Mouse (Mus musculus) embryonic facial prominence, embryonic 11.5 days (tissue): Measurements from ENCODE around the gene Arl16. TPM values are rescaled to one million over a fixed set of nuclear protein-coding genes. Genes with fewer than 3 reads are reported as not detected.

ENCODE experiments used
- ATAC-seq: fragments of 200-750 bp; cut with Nextera tagmentation; replicated peaks from 2 replicates; pipeline ENCODE4 v1.8.0; 2017; ENCODE audit warnings: low read depth; ENCODE audit not compliant: insufficient number of reproducible peaks, low FRiP score, low TSS enrichment
- DNase-seq: peaks from one replicate; pipeline ENCODE4 v3.0.0-alpha.2; 2015; ENCODE audit warnings: low spot score
- H3K27ac ChIP-seq: fragments of 300-500 bp; sonication (generic); replicated peaks from 2 replicates; pipeline ENCODE4 v1.5.1; 2014; ENCODE audit warnings: mild to moderate bottlenecking, low read depth, low read length, control low read depth
- H3K27me3 ChIP-seq: fragments of 300-500 bp; sonication (generic); 2 replicates; pipeline ENCODE4 v1.6.1; 2014; ENCODE audit warnings: mild to moderate bottlenecking, low read length, moderate library complexity, mixed read lengths; ENCODE audit not compliant: control insufficient read depth, insufficient read depth
- H3K36me3 ChIP-seq: fragments of 300-500 bp; sonication (generic); replicated peaks from 2 replicates; pipeline ENCODE4 v1.6.1; 2014; ENCODE audit warnings: low read depth, mild to moderate bottlenecking, low read length, moderate library complexity, mixed read lengths; ENCODE audit not compliant: control insufficient read depth, insufficient read depth
- H3K4me1 ChIP-seq: fragments of 300-500 bp; sonication (generic); 2 replicates; pipeline ENCODE4 v1.6.1; 2014; ENCODE audit warnings: low read length, mixed read lengths; ENCODE audit not compliant: control insufficient read depth, insufficient read depth
- H3K4me2 ChIP-seq: fragments of 300-500 bp; sonication (generic); 2 replicates; pipeline ENCODE4 v1.6.1; 2014; ENCODE audit warnings: low read depth, mild to moderate bottlenecking, control low read depth, low read length, moderate library complexity
- H3K4me3 ChIP-seq: fragments of 300-500 bp; sonication (generic); 2 replicates; pipeline ENCODE4 v1.5.1; 2014; ENCODE audit warnings: low read depth, low read length, control low read depth
- H3K9ac ChIP-seq: fragments of 300-500 bp; sonication (generic); replicated peaks from 2 replicates; pipeline ENCODE4 v1.6.1; 2014; ENCODE audit warnings: mild to moderate bottlenecking, control low read depth, low read length
- H3K9me3 ChIP-seq: fragments of 300-500 bp; sonication (generic); replicated peaks from 2 replicates; pipeline ENCODE4 v1.6.1; 2016; ENCODE audit warnings: mild to moderate bottlenecking, low read length, inconsistent platforms, mixed read lengths; ENCODE audit not compliant: control insufficient read depth
- WGBS: fragments of 180-500 bp; shearing (Covaris S2); extraction: QIAGEN DNeasy Blood & Tissue Kit; methylation state at CpG from one replicate; pipeline ENCODE4 v1.1.7; 2014; 5-methylcytosine and 5-hydroxymethylcytosine counted together
- polyA plus RNA-seq: library from polyadenylated mRNA; unstranded; fragments of >200 nt; fragmentation: Nextera tagmentation; extraction: Ambion mirVana; gene quantifications from 2 replicates; pipeline ENCODE4 v1.2.1, GENCODE M21; 2014

Arl16 gene
- polyA plus RNA-seq, 1 experiment from 2014 or later = 52.3 TPM

GRCm38 (mm10) chr11:120508290-120508870 is 41.0 kb upstream of the Arl16 start:
- no peaks in the 10 kb centered on the region for H3K36me3 ChIP-seq
- no peak overlapping the region for H3K27ac ChIP-seq
- 89% methylated on average over 9 of the region's 9 CpGs for WGBS
- H3K9me3 ChIP-seq = no peaks in the 10 kb centered on the region
- no peak overlapping the region for H3K9ac ChIP-seq
- H3K4me1 ChIP-seq = no peaks in the 10 kb centered on the region; the same call in 1 of the 2 replicates
- no peaks in the 10 kb centered on the region for H3K27me3 ChIP-seq
- DNase-seq = no peak
- no peak for ATAC-seq
- H3K4me2 ChIP-seq = no peak overlapping the region
- H3K4me3 ChIP-seq = no peak overlapping the region

GRCm38 (mm10) chr11:120507611-120508289 is 40.3 kb upstream of the Arl16 start:
- ATAC-seq (no peak), DNase-seq (no peak)
- H3K4me3 ChIP-seq = no peak overlapping the region
- H3K4me1 ChIP-seq = no peaks in the 10 kb centered on the region; the same call in 1 of the 2 replicates
- no peaks in the 10 kb centered on the region for H3K27me3 ChIP-seq
- H3K9me3 ChIP-seq = no peaks in the 10 kb centered on the region
- no peak overlapping the region for H3K4me2 ChIP-seq
- H3K36me3 ChIP-seq = no peaks in the 10 kb centered on the region
- H3K9ac ChIP-seq = no peak overlapping the region
- 78% methylated on average over 13 of the region's 13 CpGs for WGBS
- no peak overlapping the region for H3K27ac ChIP-seq

DNA sequence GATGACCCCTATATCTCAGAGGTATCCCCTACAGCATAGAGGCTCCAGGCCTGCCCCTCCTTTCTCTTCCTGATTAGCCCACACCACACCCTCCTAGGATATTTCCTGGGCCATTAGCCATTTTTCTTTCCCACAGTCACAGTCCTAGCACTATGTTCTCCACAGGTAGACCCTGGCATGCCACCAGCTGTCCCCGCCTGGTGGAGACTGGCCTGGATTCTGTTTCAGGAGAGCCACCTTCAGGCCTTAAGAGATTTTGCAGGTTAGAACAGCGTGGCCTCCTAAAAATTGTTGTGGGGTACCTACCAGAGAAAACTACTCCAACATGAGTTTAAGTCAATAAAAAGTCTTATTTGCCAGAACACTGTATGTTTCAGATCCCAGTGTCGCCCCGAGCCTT is 39.5 kb upstream of the Arl16 start:
- no peak overlapping the region for H3K27ac ChIP-seq
- no peak overlapping the region for H3K9ac ChIP-seq
- H3K4me1 ChIP-seq = no peaks in the 10 kb centered on the region; the same call in 1 of the 2 replicates
- no peak for DNase-seq
- no peak overlapping the region for H3K4me3 ChIP-seq
- WGBS = 65% methylated on average over 4 of the region's 4 CpGs
- no peak for ATAC-seq
- H3K27me3 ChIP-seq = no peaks in the 10 kb centered on the region
- no peaks in the 10 kb centered on the region for H3K36me3 ChIP-seq
- no peaks in the 10 kb centered on the region for H3K9me3 ChIP-seq
- no peak overlapping the region for H3K4me2 ChIP-seq

DNA sequence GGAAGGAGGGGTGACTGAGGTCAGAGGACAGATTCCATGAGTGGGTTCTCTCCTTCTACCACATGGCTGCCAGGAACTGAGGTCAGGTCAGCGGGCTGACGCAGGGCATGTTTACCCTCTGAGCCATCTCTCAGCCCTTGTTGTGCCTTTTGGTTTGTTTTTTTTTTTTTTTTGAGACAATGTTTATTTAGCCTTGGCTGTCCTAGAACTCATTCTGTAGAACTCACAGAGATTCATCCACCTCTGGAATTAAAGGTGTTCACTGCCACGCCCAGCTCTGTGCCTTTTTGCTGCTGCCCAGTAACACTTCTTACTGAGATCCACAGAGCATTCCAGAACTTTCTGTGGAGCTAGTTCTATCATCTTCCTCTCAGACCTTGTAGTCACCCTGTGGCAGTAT is 38.3 kb upstream of the Arl16 start:
- 72% methylated on average over 3 of the region's 3 CpGs for WGBS
- no peaks in the 10 kb centered on the region for H3K27me3 ChIP-seq
- ATAC-seq (no peak), DNase-seq (no peak)
- H3K4me2 ChIP-seq = no peak overlapping the region
- no peak overlapping the region for H3K4me3 ChIP-seq
- no peaks in the 10 kb centered on the region for H3K36me3 ChIP-seq
- no peak overlapping the region for H3K9ac ChIP-seq
- H3K27ac ChIP-seq = no peak overlapping the region
- H3K9me3 ChIP-seq = no peaks in the 10 kb centered on the region
- H3K4me1 ChIP-seq = no peaks in the 10 kb centered on the region; the same call in 1 of the 2 replicates

DNA sequence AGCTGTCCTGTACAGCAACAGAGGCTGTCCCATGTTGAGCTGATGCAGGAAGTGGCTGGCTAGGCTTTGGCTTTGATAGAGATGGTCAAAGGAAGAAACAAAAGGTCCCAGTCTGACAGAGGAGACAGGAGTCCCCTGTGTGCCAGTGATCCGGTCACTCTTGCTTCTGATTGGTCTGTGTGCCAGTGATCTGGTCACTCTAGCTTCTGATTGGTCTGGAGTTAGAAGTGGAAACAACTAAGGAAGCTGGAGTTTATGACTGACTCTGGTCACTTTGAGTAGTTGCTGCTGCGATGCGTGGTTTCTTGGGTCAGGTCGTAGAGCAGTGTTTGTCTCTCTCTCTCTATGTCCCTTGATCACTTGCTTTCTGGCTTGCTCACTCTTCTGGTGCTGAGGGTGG is 34.3 kb upstream of the Arl16 start:
- Histone ChIP-seq H3K4me2 (no peak overlapping the region), H3K9me3 (no peaks in the 10 kb centered on the region), H3K9ac (no peak overlapping the region), H3K36me3 (0 out of 2 replicates have a peak, but pooled peaks cover 6% of the 10 kb centered on the region), H3K4me1 (no peaks in the 10 kb centered on the region), H3K27ac (no peak overlapping the region), H3K27me3 (no peaks in the 10 kb centered on the region), H3K4me3 (no peak overlapping the region)
- WGBS = 90% methylated on average over 4 of the region's 4 CpGs
- no peak for ATAC-seq
- DNase-seq = no peak

GRCm38 (mm10) chr11:120501018-120501417 is 33.6 kb upstream of the Arl16 start:
- Histone ChIP-seq H3K4me3 (no peak overlapping the region), H3K36me3 (0 out of 2 replicates have a peak, but pooled peaks cover 6% of the 10 kb centered on the region), H3K9ac (no peak overlapping the region), H3K9me3 (no peaks in the 10 kb centered on the region), H3K27ac (no peak overlapping the region), H3K27me3 (no peaks in the 10 kb centered on the region), H3K4me2 (no peak overlapping the region), H3K4me1 (no peaks in the 10 kb centered on the region)
- WGBS = 62% methylated on average over 6 of the region's 6 CpGs
- no peak for ATAC-seq
- DNase-seq = no peak

- H3K9me3 ChIP-seq = no peaks in the 10 kb centered on the region
- H3K9ac ChIP-seq = no peak overlapping the region
- 20% methylated on average over 3 of the region's 3 CpGs for WGBS
- no peak for DNase-seq
- H3K27ac ChIP-seq = no peak overlapping the region
- no peak overlapping the region for H3K4me2 ChIP-seq
- H3K36me3 ChIP-seq = 0 out of 2 replicates have a peak, but pooled peaks cover 6% of the 10 kb centered on the region
- H3K4me1 ChIP-seq = no peaks in the 10 kb centered on the region
- H3K4me3 ChIP-seq = no peak overlapping the region
- ATAC-seq = no peak
- no peaks in the 10 kb centered on the region for H3K27me3 ChIP-seq
Observed at GRCm38 (mm10) chr11:120500357-120500756, 33.0 kb upstream of the Arl16 start.

DNA sequence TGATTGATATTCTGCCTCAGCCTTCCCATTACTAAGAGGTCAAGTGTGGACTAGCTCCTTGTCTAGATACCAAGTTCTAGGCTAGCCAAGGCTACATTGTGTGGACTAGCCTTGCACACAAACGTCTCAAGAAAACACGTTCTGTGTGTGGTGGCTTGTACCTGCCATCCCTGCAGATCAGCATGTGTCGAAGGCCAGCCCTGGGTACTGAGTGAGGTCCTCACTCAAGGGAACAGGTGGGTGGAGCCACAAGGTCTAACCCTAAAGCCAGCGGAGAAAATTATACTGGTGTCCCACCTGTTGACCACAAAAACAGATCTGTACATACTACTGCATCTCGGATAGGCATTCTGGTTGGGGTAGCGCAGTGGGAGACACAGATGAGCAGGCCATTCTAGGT is 32.5 kb upstream of the Arl16 start:
- Histone ChIP-seq H3K9me3 (no peaks in the 10 kb centered on the region), H3K4me1 (no peaks in the 10 kb centered on the region), H3K4me3 (no peak overlapping the region), H3K9ac (no peak overlapping the region), H3K27ac (no peak overlapping the region), H3K4me2 (no peak overlapping the region), H3K27me3 (no peaks in the 10 kb centered on the region), H3K36me3 (peaks cover 6% of the 10 kb centered on the region; the same call in 1 of the 2 replicates)
- ATAC-seq = no peak
- 82% methylated on average over 6 of the region's 6 CpGs for WGBS
- DNase-seq = no peak
